Mouse (Mus musculus) heart, postnatal 14 days (tissue): ENCODE measurements around the gene Olfr16. TPM values are rescaled to one million over a fixed set of nuclear protein-coding genes. Genes with fewer than 3 reads are reported as not detected.

Source experiments
- DNase-seq, 2 experiments: peaks; one replicate each; pipeline ENCODE4 v3.0.0; 2021 to 2022
- intact Hi-C: fragments of 180-260 bp; cut with DNase I; formaldehyde crosslinking; loops from one replicate; pipeline ENCODE4 v1.15.1; 2025
- long read RNA-seq, 2 experiments: library from polyadenylated mRNA; stranded (forward); transcript quantifications; one replicate each; pipeline ENCODE4 v2.0.0; 2021
- total RNA-seq, 2 experiments: library from RNA; stranded (reverse); gene quantifications; 2 replicates each; pipeline ENCODE4 v1.2.3; 2021

The Olfr16 gene
- not detected for total RNA-seq
- long read RNA-seq, experiment 1, result 0 reads
- long read RNA-seq, experiment 2, result 0 reads

DNA sequence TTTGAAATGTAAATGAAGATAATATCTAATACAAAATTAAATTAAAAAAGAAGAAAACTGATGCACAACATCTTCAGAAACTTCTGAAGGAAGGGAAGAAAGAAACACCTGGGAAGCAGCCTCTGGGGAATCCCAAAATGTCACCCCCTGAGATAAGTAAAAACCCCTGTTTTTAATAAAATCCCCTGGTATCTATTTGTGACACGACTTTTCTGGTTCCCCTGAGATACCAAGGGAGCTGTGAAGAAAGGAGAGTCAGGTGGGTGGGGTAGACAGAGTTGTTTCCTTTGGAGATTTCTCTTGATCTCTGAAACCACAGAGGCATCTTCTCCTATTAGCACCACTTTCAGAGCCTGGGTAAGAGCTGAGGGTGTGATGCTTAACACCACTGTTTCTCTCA is at the start of gene Olfr16:
Olfr16 (plus strand) TSS at position 250 of the 400 bp plus-strand sequence.
- intact Hi-C loops, result no loop called here
- DNase-seq, result no peak

GRCm38 (mm10) chr1:172903313-172903712 is 46.9 kb upstream of the Olfr16 start:
- intact Hi-C loops, result no loop called here
- DNase-seq, result no peak

- intact Hi-C loops, result no loop called here
- DNase-seq, result no peak
These were observed 33.1 kb upstream of the Olfr16 start for GRCm38 (mm10) chr1:172917115-172917514.

DNA sequence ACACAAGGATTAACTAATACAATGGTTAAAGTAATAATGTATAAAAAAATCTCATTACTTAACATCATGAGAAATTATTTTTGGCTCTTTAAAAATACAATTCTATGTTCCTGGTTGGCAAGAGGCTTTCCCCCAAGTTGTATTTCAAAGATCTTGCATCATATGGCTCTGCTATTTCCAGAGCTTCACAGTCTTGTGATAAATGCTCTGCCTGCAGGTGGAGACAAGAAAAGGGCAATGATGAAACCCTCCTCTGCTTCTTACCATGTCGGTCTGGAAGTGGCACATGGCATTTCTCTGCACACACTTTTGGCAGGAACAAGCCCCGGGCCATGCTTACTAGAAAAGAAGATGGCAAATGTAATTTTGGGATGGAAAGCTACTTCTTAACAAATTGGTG is 31.8 kb upstream of the Olfr16 start:
- DNase-seq, result no peak
- intact Hi-C loops, result no loop called here

GRCm38 (mm10) chr1:172932197-172932596 is 18.0 kb upstream of the Olfr16 start:
- intact Hi-C loops, result no loop called here
- DNase-seq, result no peak

- intact Hi-C loops, result no loop called here
- no peak for DNase-seq
These were observed 1.0 kb downstream of the Olfr16 start for GRCm38 (mm10) chr1:172951171-172951720.

DNA sequence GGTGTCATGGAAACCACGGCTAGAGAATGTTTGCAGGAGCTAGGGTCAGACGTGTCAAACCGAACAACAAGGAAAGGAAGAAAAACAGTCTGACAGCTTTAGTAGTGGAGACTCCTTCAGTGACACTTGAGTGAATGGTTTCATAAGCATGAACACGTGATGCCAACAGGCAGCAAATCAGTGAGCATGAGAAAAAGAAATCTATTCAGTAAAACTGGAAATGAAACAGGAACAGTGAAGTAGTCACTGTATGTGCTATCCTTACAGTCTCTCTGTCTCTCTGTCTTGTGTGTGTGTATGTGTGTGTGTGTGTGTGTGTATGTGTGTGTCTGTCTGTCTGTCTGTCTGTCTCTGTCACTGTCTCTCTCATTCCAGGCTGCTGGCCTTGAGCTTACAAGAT is 5.2 kb downstream of the Olfr16 start:
- DNase-seq, result no peak
- intact Hi-C loops, result no loop called here

DNA sequence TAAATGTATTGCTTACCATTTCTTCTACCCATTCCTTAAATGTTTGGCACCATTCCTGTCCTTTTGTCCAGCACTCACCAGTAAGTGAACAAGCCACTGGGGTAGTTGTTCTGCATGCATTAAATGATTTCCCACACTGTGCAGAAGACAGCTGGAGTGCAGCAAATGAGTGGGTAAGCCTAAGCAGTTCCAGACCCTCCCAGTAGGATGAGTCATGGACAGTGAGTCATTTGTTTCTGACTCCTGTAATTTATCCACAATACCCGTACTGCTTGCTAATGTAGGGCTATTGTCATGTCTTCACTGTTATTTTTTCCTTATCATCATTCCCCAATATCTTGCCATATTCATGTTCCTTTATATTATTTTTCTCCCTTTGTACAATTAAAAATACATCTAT is 10.2 kb downstream of the Olfr16 start:
- DNase-seq, result no peak
- intact Hi-C loops, result no loop called here

DNA sequence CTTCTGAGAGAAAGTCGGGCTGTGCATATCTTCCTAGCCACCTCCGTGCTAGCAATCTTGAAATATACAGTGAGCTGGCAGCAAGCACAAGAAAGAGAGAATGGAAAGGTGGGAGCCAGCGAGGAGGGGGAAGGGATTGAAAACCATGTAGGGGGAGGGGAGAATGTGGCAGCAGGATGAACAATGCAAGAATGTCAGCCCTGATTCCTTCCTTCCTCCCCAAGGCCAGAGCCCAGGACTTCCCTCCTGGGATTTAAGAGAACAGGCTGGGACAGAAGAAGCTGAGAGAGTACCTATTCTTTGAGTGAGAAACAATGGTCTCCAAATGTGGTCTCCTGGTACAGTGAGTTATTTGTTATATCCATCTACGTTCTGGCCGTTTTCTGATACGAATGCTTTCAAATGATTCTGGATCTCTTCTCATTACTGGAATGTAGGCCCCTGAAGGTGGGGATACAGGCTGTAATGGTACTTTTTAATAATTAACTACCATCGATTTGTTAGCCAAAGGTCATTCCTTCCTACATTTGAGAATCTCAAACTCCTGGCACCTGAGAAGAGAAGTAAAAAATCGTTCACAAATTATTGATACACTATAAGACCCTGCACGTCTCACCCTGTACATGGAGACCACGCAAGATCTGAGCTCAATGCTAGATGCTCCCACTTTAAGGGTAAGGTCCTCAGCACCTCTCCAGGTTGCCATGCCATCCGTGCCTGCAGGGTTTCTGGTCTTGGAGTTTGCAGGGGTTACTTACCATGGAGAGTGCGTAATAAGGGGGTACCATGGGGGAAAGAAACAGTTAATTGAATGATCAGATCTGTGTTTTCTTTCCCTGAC is 39.8 kb downstream of the Olfr16 start:
- intact Hi-C loops, result no loop called here
- DNase-seq, result no peak

DNA sequence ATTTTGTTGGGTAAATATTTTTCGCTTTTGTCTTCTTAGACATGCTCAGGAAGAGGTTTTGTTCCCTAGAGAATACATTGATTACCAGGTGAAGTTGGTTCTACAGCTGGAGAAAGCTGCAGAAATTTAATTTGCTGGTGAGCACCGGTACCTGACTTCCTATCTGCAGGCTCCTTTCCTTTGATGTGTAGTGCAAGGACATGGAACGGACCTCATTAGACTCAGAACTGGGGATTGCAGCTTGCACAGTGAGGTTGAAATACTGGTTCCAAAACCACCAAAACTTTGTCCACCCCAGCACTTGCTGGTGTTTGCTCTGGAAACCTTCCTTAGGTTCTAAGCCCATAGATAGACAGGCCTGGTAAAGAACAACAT is 40.4 kb downstream of the Olfr16 start:
- no peak for DNase-seq
- intact Hi-C loops, result no loop called here

Other genes with a start within 250 kb of the Olfr16 start
- not detected for gene Apcs, start 55.4 kb upstream of the Olfr16 start, total RNA-seq
- not detected for gene Olfr1408, start 187.0 kb downstream of the Olfr16 start, total RNA-seq
- not detected for gene Olfr1406, start 240.2 kb downstream of the Olfr16 start, total RNA-seq
- gene Olfr218, start 247.4 kb downstream of the Olfr16 start, total RNA-seq, result not detected